Comparison of ENCODE assay signal across 8 mouse cellular contexts in the genomic region with DNA sequence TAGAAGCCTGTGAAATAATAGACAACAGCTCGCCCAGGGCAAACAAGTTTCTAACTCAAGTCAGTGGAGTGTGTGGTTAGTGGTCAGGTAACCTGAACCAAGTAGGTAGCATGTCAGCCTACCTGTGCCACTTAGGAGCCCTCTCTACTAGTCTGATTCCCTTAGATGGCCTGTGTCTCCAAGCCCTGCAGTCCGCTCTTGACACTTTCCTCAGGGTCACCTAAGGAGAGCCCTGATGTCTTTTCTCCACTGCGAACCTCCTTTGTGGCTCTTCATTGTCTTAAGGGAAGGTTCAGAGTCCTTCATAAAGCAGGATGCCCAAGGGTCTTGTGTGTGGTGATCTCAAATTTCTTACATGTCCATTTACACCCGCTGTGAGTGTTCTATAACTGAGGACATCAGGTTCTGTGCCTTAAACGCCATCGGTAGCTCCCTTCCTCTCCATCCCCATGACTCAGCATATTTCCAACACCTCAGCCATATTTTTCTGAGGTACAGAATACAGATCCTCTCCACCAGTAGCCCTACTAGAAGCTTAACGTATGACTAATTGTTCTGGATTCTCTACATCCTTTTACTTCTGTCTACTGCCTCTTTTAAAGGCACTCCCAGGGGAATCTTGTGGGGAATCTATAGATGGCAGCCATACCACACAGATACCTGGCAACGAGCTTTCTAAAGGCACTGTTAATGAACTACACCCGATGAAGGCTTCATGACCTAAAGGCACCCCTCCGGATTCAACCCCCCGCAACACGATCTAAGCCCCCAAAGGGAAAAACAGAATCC. TPM values are rescaled to one million over a fixed set of nuclear protein-coding genes. Genes with fewer than 3 reads are reported as not detected.
DNase-seq lines count a peak whose midpoint lies in the region; ATAC-seq and TF ChIP-seq lines count a peak whose summit lies in the region.

No protein-coding gene starts in this region.

- peak overlapping the region; percentile 92 for H3K4me2 ChIP-seq in lung, embryonic 14.5 days
- H3K4me2 ChIP-seq in embryonic facial prominence, embryonic 11.5 days (ENCODE audit: low read depth, low read length) = peak overlapping the region; percentile 97
- H3K4me2 ChIP-seq in neural tube, embryonic 12.5 days (replicated peaks) = peak overlapping the region; percentile 95

- H3K9me3 ChIP-seq in lung, embryonic 14.5 days (ENCODE audit: low read depth, low read length) = no peaks in the 10 kb centered on the region
- H3K9me3 ChIP-seq in embryonic facial prominence, embryonic 11.5 days (replicated peaks; ENCODE audit: control insufficient read depth, low read length) = no peaks in the 10 kb centered on the region
- H3K9me3 ChIP-seq in neural tube, embryonic 12.5 days = no peaks in the 10 kb centered on the region

- TF ChIP-seq CTCF in lung, embryonic 14.5 days (IDR thresholded peaks at IDR 0.05; ENCODE audit: low read depth) = no peak

- ATAC-seq in lung, embryonic 14.5 days (ENCODE audit: insufficient read depth) = no peak
- ATAC-seq in embryonic facial prominence, embryonic 11.5 days (replicated peaks; ENCODE audit: insufficient number of reproducible peaks, low FRiP score, low TSS enrichment, low read depth) = no peak
- no peak for ATAC-seq in neural tube, embryonic 12.5 days (ENCODE audit: low FRiP score, low read depth)

- 24% methylated on average over 12 of the region's 12 CpGs for WGBS in lung, embryonic 14.5 days
- WGBS in embryonic facial prominence, embryonic 11.5 days = 13% methylated on average over 12 of the region's 12 CpGs
- 18% methylated on average over 12 of the region's 12 CpGs for WGBS in neural tube, embryonic 12.5 days

- peak overlapping the region; percentile 99 for H3K27ac ChIP-seq in lung, embryonic 14.5 days (ENCODE audit: low read depth)
- H3K27ac ChIP-seq in embryonic facial prominence, embryonic 11.5 days (replicated peaks; ENCODE audit: low read depth, low read length) = peak overlapping the region; percentile 96
- H3K27ac ChIP-seq in neural tube, embryonic 12.5 days = no peak overlapping the region

- H3K4me1 ChIP-seq in lung, embryonic 14.5 days (ENCODE audit: insufficient read depth) = peaks cover 50% of the 10 kb centered on the region
- H3K4me1 ChIP-seq in embryonic facial prominence, embryonic 11.5 days (ENCODE audit: control insufficient read depth, insufficient read depth, low read length) = peaks cover 13% of the 10 kb centered on the region
- peaks cover 44% of the 10 kb centered on the region for H3K4me1 ChIP-seq in neural tube, embryonic 12.5 days

- peaks cover 5% of the 10 kb centered on the region; the same call in 1 of the 2 replicates for H3K36me3 ChIP-seq in lung, embryonic 14.5 days (ENCODE audit: insufficient read depth)
- no peaks in the 10 kb centered on the region for H3K36me3 ChIP-seq in embryonic facial prominence, embryonic 11.5 days (replicated peaks; ENCODE audit: control insufficient read depth, insufficient read depth, low read depth, low read length)
- H3K36me3 ChIP-seq in neural tube, embryonic 12.5 days = no peaks in the 10 kb centered on the region

- peak overlapping the region; percentile 84 for H3K4me3 ChIP-seq in lung, embryonic 14.5 days (ENCODE audit: low read depth, low read length)
- peak overlapping the region; percentile 43; the same call in 1 of the 2 replicates for H3K4me3 ChIP-seq in embryonic facial prominence, embryonic 11.5 days (ENCODE audit: low read depth, low read length)
- H3K4me3 ChIP-seq in neural tube, embryonic 12.5 days = peak overlapping the region; percentile 64

- no peaks in the 10 kb centered on the region for H3K27me3 ChIP-seq in lung, embryonic 14.5 days (ENCODE audit: insufficient read depth, low read length)
- no peaks in the 10 kb centered on the region for H3K27me3 ChIP-seq in embryonic facial prominence, embryonic 11.5 days (ENCODE audit: control insufficient read depth, insufficient read depth, low read length)
- H3K27me3 ChIP-seq in neural tube, embryonic 12.5 days (replicated peaks) = peaks cover 34% of the 10 kb centered on the region

- no peak for DNase-seq in lung, embryonic 14.5 days
- DNase-seq in lung, adult 18-20 months = no peak
- DNase-seq in embryonic facial prominence, embryonic 11.5 days (ENCODE audit: low spot score) = peak; percentile 45
- peak; percentile 15 for DNase-seq in induced T-regulatory cell, adult 2 months (ENCODE audit: low read depth)
- DNase-seq in cerebellum, postnatal 25 days = no peak
- DNase-seq in urinary bladder, postnatal 4 days (ENCODE audit: low spot score in 2 of 2) = no peak
- DNase-seq in right cerebral cortex, postnatal 10 days (ENCODE audit: low spot score in 2 of 2) = no peak

- H3K9ac ChIP-seq in lung, embryonic 14.5 days = peak overlapping the region; percentile 89
- H3K9ac ChIP-seq in embryonic facial prominence, embryonic 11.5 days (replicated peaks; ENCODE audit: low read length) = peak overlapping the region; percentile 93
- peak overlapping the region; percentile 79 for H3K9ac ChIP-seq in neural tube, embryonic 12.5 days

RNA-seq across cellular contexts. Expression of gene Hes1, which starts 1.7 kb away (rescaled TPM):
- polyA plus RNA-seq in lung, embryonic 14.5 days (2014; fragmentation: Nextera tagmentation; extraction: Ambion mirVana) = 52.9 and 54.0 TPM in 2 replicates
- 65.0 and 68.1 TPM in 2 replicates for polyA plus RNA-seq in embryonic facial prominence, embryonic 11.5 days (2014; fragmentation: Nextera tagmentation; extraction: Ambion mirVana)
- 50.5 and 51.1 TPM in 2 replicates for polyA plus RNA-seq in neural tube, embryonic 12.5 days (2016; fragmentation: Nextera tagmentation; extraction: Ambion mirVana)

Comparison
In these comparisons a context has a peak if more than half of its experiments do, and no peak if none do; other contexts are left out.
1. DNase-seq: peak in embryonic facial prominence, embryonic 11.5 days (single experiment) and induced T-regulatory cell, adult 2 months (single experiment); none in lung, embryonic 14.5 days (single experiment), lung, adult 18-20 months (0 of 2), cerebellum, postnatal 25 days (0 of 2), urinary bladder, postnatal 4 days (0 of 2) and right cerebral cortex, postnatal 10 days (0 of 2).
2. Peak in every context shown above with its lines, with median percentiles within 50 percentile points of each other: H3K4me2 ChIP-seq, H3K4me3 ChIP-seq and H3K9ac ChIP-seq.